Mouse (Mus musculus) megakaryocyte progenitor cell, adult 5-6 weeks (primary cell): ENCODE results near the gene Atp6v1f. TPM values are rescaled to one million over a fixed set of nuclear protein-coding genes. Genes with fewer than 3 reads are reported as not detected.

Experiments
- ATAC-seq: replicated peaks from 2 replicates; pipeline ENCODE4 v1.8.0; 2016; ENCODE audit warnings: mild to moderate bottlenecking, moderate TSS enrichment, inconsistent platforms; ENCODE audit not compliant: poor library complexity
- total RNA-seq, 2 experiments: library from RNA; stranded (forward) in 1 of 2; stranded (reverse) in 1 of 2; fragments of 157-497, 149-512 nt in 1 of 2; fragments of 200-1000 nt in 1 of 2; gene quantifications; 2 replicates each; pipeline versions ENCODE4 v1.2.3 to v1.2.4; 2015 to 2017

Gene Atp6v1f
- total RNA-seq, 2 experiments from 2014 or later: 159 to 205 TPM

- no peak for ATAC-seq
Observed at GRCm38 (mm10) chr6:29450667-29451066, 16.9 kb upstream of the Atp6v1f start.

DNA sequence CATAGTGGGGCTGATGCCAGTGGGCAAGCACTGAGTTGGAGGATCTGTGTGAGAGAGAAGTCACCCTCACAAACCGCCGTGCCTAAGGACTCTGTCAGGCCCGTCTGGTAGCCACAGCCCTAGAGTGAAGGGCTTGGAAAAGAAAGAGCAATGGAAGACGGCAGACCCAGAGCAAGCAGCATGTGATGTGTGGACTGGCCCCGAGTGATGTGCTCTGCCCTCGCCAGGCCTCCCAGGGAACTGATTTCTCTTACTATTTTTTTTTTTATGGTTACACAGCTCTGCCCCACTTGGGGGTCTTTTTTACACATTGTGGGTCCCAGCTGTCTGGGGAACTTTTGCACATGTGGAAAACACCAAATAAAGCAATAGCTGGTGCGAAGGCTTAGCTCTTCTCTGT is 6.0 kb upstream of the Atp6v1f start:
- no peak for ATAC-seq

DNA sequence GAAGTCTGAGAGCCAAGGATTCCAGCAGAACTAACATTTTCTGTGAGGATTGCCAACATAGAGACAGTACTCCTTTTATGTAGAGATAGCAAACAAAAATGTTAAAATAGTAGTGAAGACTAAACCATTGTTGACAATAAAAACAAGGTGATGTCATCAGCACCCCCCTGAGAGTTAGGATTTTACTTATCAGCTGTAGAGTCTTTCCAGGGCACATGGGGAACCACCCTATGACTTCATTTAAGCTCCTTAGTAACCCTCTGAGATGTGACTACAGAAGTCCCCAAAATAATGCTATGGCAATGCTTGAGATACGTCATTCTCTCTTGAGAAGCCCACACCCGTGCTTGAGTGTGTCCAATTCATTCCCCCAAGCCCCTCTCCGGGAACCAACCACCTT is 4.1 kb upstream of the Atp6v1f start:
- no peak for ATAC-seq

DNA sequence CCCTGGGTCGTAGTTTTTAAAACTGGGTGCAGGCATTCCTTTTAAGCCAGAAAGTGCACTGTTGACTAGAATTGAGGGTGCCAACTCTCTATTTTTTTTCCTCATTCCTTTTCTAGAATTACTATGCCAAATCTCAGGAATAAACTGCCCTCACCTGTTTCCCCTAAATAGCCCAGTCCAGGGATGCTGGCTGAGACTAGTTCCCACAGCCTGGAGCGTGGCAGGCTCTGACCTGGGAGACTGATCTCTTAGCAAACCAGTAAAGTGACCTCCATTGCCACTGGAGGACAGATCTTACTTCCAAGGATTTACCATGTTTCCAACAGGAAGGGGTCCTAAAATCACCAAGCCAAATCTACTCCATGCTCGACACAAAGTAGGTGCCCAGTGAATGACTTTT is 1.3 kb downstream of the Atp6v1f start:
- no peak for ATAC-seq

- no peak for ATAC-seq
Observed at GRCm38 (mm10) chr6:29471137-29471536, 3.6 kb downstream of the Atp6v1f start, which contains the start of gene Atp6v1fnb. Gene Atp6v1fnb (plus strand): TSS chr6:29471437.

DNA sequence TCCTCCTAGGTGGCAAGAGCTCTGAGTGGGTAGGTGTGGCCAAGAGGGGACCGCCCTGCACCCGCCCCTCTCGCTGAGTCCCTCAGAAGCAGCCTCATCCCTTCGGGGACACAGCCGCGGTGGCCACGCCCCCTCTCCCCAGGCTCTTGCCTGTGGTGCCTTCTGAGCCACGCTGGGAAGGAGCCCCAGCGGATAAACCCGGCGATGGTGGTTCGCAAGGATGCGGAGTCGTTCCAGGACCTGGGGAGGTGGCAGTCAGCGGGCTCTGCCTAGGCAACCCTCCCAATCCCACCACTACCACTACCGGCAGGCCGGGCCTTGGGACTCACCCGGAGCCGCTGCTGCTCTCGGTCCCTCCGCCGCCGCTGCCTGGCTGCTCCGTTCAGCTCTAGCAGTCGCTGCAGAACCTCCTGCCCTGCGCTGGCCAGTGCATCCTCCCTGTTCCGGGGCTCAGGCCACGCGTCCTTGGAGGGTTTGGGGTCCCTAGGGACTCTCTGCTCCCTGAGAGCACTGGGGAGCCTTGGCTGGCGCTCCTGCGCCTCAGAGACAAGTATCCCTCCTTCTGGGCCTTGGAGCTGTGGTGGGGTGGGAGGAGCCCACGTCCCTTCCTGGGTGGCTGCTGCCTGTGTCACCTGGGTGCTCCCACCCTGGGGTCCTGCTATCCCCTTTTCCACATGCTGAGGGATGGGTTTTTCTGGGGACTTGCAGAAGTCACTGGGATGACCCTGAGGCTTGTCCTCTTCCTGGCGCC is 6.6 kb downstream of the Atp6v1f start:
- ATAC-seq: peak; percentile 99

GRCm38 (mm10) chr6:29474736-29475135 is 7.2 kb downstream of the Atp6v1f start:
- ATAC-seq: no peak

- no peak for ATAC-seq
Observed at GRCm38 (mm10) chr6:29482691-29483090, 15.2 kb downstream of the Atp6v1f start.

- ATAC-seq: peak; percentile 87
Observed at GRCm38 (mm10) chr6:29484716-29485559, 17.4 kb downstream of the Atp6v1f start.

- ATAC-seq: no peak
Observed at GRCm38 (mm10) chr6:29485951-29486350, 18.4 kb downstream of the Atp6v1f start.

DNA sequence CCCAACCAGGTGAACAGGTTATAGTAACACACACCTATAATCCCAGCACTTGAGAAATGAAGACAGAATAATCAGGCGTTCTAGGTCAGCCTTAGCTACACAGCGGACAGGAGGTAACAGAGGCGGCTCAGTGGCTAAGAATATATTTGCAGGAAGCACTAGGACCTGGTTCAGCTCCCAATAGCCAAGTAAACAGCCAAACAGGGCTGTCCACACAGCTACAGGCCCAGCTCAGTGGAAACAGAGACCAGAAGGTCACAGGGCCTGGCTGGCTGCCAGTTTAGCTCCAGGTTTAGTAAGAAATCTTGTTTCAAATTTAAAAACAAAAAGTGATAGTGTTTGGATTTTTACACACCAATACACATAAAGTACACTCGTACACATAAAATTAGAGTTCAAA is 26.6 kb downstream of the Atp6v1f start:
- ATAC-seq: no peak

GRCm38 (mm10) chr6:29496270-29496669 is 28.8 kb downstream of the Atp6v1f start:
- no peak for ATAC-seq

GRCm38 (mm10) chr6:29497791-29498190 is 30.3 kb downstream of the Atp6v1f start:
- no peak for ATAC-seq

- ATAC-seq: no peak
Observed at GRCm38 (mm10) chr6:29500177-29500576, 32.7 kb downstream of the Atp6v1f start.

DNA sequence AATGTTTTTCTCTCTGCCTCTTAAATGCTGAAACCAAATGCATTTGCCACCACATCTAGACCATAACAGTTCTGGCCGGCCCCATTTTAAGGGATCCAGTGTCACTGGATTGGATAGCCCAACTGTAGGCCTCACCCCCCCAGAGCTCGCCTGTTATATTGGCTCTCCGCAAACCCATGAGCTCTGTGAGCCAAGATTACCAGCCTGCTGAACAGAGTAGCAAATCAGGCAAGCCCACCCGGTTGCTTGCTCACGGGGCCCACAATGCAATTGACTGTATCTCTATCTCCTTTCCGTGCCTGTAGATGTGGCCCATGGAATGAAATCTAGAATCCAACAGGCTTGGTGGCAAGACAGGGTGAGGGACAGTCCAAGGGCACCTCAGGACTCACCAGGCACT is 33.3 kb downstream of the Atp6v1f start:
- ATAC-seq: no peak

DNA sequence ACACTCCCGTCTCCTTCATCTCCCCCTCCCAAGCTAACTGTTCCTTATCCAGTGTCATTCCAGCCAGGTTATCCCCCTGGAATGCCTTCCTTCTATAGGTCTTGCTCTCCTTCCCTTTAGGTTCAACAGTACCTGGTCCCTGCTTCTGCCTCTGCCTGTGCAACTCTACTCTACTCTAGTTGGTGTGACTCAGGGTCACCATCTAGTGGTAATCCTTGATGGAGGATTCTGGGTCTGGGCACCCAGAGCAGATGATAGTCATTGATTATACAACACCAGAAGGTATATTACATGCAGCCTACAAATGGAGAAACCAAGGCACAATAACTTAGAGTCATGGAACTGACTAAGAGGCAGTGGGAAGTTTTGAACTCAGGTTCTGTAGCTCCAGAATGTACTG is 34.1 kb downstream of the Atp6v1f start:
- peak; percentile 65 for ATAC-seq

DNA sequence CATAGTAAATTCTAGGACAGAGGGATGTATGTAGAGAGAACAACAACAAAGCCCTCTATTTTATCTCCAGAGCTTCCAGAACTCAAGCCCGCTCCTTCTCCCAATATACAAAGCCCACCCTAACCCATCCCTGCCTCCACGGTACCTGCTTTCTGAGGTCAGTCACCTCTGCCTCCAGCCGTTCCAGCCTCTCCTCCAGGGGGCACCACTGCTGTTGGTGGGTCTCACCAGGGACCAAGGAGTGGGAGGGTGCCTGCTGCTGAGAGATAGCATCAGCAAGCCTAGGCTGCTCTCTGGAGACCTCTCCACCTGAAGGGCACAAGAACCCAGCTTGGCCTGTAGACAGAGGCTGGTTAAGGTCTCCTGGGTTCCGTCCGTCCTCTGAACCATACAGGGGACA is 38.0 kb downstream of the Atp6v1f start:
- ATAC-seq: no peak

GRCm38 (mm10) chr6:29506834-29507233 is 39.3 kb downstream of the Atp6v1f start:
- ATAC-seq: no peak

GRCm38 (mm10) chr6:29507447-29508309 is 40.2 kb downstream of the Atp6v1f start, which contains the start of gene Kcp:
Gene Kcp (minus strand): TSS chr6:29507952.
- ATAC-seq: peak; percentile 53

GRCm38 (mm10) chr6:29509086-29509485 is 41.6 kb downstream of the Atp6v1f start:
- ATAC-seq: no peak

GRCm38 (mm10) chr6:29513284-29513683 is 45.8 kb downstream of the Atp6v1f start:
- peak; percentile 59 for ATAC-seq
